Mouse (Mus musculus): ENCODE data around the gene Sema3d.

Gene Sema3d

GRCm38 (mm10) chr5:12498227-12498928 lies 115.2 kb downstream of the Sema3d start:
- DNase-seq (ENCODE audit: extremely low spot score, low read depth, low spot score): no peak

GRCm38 (mm10) chr5:12499037-12499436 lies 115.9 kb downstream of the Sema3d start:
- DNase-seq (ENCODE audit: extremely low spot score, low read depth, low spot score): no peak

GRCm38 (mm10) chr5:12499791-12500504 lies 116.8 kb downstream of the Sema3d start:
- DNase-seq (ENCODE audit: extremely low spot score, low read depth, low spot score): no peak

- no peak for DNase-seq (ENCODE audit: extremely low spot score, low read depth, low spot score)
Measured at GRCm38 (mm10) chr5:12512471-12512870, 129.3 kb downstream of the Sema3d start.

DNA sequence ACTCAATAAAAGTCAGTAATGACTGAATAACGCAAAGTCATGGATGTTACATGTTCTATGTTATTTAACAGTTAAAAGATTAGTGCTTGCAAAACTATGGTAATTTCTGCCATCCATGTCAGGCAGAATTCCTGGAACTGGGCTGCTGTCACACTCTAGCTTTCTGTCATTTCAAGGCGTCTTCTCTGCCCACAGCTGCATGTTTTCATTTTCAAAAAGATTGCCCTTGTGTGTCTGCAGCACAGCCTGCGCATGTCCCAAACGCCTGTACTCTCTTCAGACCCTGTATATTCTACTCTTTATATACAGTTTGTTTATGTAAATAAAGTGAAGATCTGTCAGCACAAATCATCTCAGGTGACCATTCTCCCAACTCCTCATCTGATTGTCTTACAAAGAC lies 132.1 kb downstream of the Sema3d start:
- no peak for DNase-seq (ENCODE audit: extremely low spot score, low read depth, low spot score)

- DNase-seq (ENCODE audit: extremely low spot score, low read depth, low spot score): no peak
Measured at GRCm38 (mm10) chr5:12525235-12525767, 142.1 kb downstream of the Sema3d start.

DNA sequence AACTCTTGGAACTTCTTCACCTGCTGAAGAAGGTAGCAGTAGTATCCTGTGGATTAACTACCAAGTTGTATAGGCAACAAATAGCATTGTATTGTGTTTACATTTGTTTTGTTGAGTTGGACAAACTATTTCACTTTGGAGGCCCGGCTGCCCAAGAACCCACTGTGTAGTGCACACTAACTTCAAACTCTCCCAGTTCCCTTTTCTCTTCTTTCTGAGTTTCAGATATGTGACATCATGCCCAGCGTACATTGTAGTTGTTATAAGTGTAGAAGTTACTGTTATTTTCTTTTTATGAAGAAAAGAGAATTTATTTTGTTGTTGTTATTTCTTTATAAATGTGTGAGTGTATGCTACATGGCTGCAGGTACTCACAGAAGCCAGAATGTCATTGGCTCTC lies 145.4 kb downstream of the Sema3d start:
- DNase-seq (ENCODE audit: extremely low spot score, low read depth, low spot score): no peak

- no peak for DNase-seq (ENCODE audit: extremely low spot score, low read depth, low spot score)
Measured at GRCm38 (mm10) chr5:12529771-12530170, 146.6 kb downstream of the Sema3d start.

DNA sequence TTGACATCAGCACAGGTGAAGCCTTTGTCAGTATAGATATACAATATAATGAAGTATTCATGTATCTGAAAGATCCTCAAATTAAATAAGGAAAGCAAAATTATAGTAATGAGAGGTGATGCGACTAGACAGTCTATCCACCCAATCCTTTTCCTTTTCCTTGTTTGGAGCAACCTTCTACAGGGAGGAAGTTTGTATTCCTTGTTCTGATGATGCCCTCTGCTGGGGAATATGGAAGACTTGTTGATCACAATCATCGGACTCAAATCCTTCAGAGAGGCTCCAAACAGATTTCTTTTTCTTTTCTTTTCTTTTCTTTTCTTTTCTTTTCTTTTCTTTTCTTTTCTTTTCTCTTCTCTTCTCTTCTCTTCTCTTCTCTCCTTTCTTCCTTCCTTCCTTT lies 158.1 kb downstream of the Sema3d start:
- DNase-seq (ENCODE audit: extremely low spot score, low read depth, low spot score): no peak

DNA sequence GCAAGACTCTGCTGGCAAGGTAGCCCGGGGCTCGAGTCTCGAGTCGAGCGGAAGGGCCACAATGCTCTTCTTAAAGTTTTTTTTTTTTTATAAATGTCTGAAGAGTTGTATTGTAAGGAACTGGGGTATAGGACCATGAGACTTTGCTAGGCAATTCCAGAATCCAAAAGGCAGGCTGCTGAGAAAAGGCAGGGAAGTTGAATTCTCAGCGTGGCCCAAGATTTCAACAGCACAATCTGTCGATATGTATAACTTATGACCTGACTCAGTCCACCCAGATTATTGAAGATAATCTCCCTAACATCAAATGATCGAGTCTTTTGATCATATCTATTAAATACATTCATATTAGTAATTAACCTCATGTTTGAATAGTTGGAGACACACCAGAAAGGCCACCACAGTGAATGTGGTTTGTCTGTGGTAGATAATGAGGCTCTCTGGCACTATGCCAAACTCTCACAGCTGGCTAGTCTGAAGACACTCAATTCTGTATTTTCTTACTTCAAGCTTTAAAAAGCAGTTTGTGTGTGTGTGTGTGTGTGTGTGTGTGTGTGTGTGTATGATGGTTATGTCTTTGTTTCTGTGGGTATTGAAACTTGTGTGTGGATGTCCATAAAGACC lies 166.0 kb downstream of the Sema3d start:
- DNase-seq (ENCODE audit: extremely low spot score, low read depth, low spot score): no peak

DNA sequence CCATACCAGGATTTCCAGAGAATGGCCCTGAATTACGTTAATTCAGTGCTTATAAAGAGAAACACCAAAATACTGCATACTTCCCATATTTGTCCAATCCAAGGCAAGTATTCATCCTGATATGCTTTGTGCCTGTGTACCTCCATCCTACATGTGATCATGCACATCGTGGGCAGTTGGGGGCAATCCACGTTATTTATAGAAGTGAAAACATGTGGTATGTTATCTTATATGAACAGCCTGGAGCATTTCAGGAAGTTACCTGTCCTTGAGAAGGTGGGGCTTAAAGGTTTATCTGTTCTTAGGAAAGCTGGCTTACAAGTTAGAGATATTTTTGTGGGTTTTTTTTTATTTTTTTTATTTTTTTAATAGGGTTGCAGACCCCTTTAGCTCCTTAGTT lies 172.2 kb downstream of the Sema3d start:
- no peak for DNase-seq (ENCODE audit: extremely low spot score, low read depth, low spot score)

- DNase-seq (ENCODE audit: extremely low spot score, low read depth, low spot score): no peak
Measured at GRCm38 (mm10) chr5:12557889-12558288, 174.7 kb downstream of the Sema3d start.

GRCm38 (mm10) chr5:12561740-12562139 lies 178.6 kb downstream of the Sema3d start:
- DNase-seq (ENCODE audit: extremely low spot score, low read depth, low spot score): no peak

DNA sequence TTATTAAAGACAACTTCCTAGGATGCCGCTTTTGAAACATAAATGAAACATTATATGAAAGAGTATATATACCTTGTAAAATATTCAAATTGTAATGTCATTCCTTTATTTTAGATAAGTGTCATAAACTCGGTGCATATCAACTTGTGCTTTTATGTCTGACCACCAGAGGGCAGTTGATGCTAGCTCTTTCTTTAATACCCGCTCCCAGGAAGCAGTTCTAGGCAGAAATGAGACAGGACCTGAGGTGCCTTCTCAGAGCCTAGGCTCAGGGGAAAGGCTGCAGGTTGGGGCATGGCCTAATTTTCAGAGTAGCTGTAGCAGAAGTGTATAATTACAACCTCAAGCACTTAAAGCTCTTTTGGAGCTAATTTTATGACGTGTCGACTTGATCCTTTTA lies 179.0 kb downstream of the Sema3d start:
- DNase-seq (ENCODE audit: extremely low spot score, low read depth, low spot score): peak; percentile 74

GRCm38 (mm10) chr5:12563132-12563531 lies 179.9 kb downstream of the Sema3d start:
- no peak for DNase-seq (ENCODE audit: extremely low spot score, low read depth, low spot score)

GRCm38 (mm10) chr5:12564602-12565220 lies 181.5 kb downstream of the Sema3d start:
- DNase-seq (ENCODE audit: extremely low spot score, low read depth, low spot score): no peak

DNA sequence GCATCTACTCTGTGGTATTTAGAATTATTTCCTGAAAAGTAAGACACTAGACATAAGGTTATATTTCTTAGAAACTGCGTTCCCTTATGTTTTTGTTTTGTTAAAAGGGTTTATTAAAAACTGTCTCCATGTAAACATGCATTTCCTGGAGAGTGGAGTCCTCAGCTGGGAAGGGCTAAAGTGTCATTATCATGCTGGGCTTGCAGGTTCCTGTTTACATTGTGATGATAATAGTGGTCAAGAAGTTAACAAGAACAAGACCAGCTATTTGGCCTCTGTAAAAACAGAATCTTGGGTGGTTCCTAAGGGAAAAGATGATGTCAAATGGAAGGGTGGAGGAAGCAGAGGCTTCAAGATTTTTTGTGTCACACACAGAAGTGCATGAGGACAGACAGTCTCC lies 183.4 kb downstream of the Sema3d start:
- no peak for DNase-seq (ENCODE audit: extremely low spot score, low read depth, low spot score)

- DNase-seq (ENCODE audit: extremely low spot score, low read depth, low spot score): no peak
Measured at GRCm38 (mm10) chr5:12574551-12574950, 191.4 kb downstream of the Sema3d start.

DNA sequence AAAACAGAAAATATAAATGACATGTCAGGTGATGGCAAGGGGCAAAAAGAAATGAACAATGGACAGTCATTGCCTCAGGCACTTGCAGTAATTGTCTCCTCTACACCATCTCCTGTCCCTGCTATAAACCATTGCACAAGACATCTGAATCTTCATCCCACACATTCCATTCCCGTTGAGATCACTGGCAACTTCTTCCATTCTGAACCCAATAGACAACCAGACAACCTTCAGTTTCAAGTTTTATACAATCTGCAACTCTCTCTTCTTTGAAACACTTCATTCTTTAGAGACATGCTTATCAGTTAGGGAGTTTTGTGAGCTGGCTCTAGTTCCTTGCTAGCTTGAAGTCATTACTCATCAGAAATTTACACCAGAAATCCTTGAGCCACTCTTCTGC lies 192.1 kb downstream of the Sema3d start:
- DNase-seq (ENCODE audit: extremely low spot score, low read depth, low spot score): no peak

GRCm38 (mm10) chr5:12579752-12580151 lies 196.6 kb downstream of the Sema3d start:
- no peak for DNase-seq (ENCODE audit: extremely low spot score, low read depth, low spot score)

GRCm38 (mm10) chr5:12582540-12582939 lies 199.4 kb downstream of the Sema3d start:
- no peak for DNase-seq (ENCODE audit: extremely low spot score, low read depth, low spot score)

All from hindlimb bud, embryonic 11.5 days (tissue).